Mouse (Mus musculus) neural tube, embryonic 11.5 days (tissue): Measurements from ENCODE around the gene Wfdc3. TPM values are rescaled to one million over a fixed set of nuclear protein-coding genes. Genes with fewer than 3 reads are reported as not detected.

Source experiments
- ATAC-seq: fragments of 200-750 bp; cut with Nextera tagmentation; 2 replicates; pipeline ENCODE4 v1.8.0; 2017; ENCODE audit warnings: moderate number of reproducible peaks, mild to moderate bottlenecking, moderate TSS enrichment, moderate library complexity; ENCODE audit not compliant: insufficient read depth, low FRiP score, low TSS enrichment
- DNase-seq: peaks from one replicate; pipeline ENCODE4 v3.0.0-alpha.2; 2015; ENCODE audit warnings: low spot score
- H3K27ac ChIP-seq: fragments of 300-500 bp; sonication (generic); 2 replicates; pipeline ENCODE4 v1.5.1; 2014; ENCODE audit warnings: low read depth, mild to moderate bottlenecking, low read length
- H3K27me3 ChIP-seq: fragments of 300-500 bp; sonication (generic); 2 replicates; pipeline ENCODE4 v1.6.1; 2014; ENCODE audit warnings: mild to moderate bottlenecking, low read length, mixed read lengths; ENCODE audit not compliant: control insufficient read depth, insufficient read depth
- H3K36me3 ChIP-seq: fragments of 300-500 bp; sonication (generic); 2 replicates; pipeline ENCODE4 v1.6.1; 2014; ENCODE audit warnings: mild to moderate bottlenecking, low read length, moderate library complexity, mixed read lengths; ENCODE audit not compliant: control insufficient read depth, insufficient read depth
- H3K4me1 ChIP-seq: fragments of 300-500 bp; sonication (generic); 2 replicates; pipeline ENCODE4 v1.6.1; 2014; ENCODE audit warnings: low read length, mixed read lengths; ENCODE audit not compliant: control insufficient read depth, insufficient read depth
- H3K4me2 ChIP-seq: fragments of 300-500 bp; sonication (generic); 2 replicates; pipeline ENCODE4 v1.6.1; 2014; ENCODE audit warnings: low read depth, mild to moderate bottlenecking, moderate library complexity
- H3K4me3 ChIP-seq: fragments of 300-500 bp; sonication (generic); 2 replicates; pipeline ENCODE4 v1.5.1; 2014; ENCODE audit warnings: low read depth, low read length
- H3K9ac ChIP-seq: fragments of 300-500 bp; sonication (generic); 2 replicates; pipeline ENCODE4 v1.6.1; 2014; ENCODE audit warnings: mild to moderate bottlenecking, low read length
- H3K9me3 ChIP-seq: fragments of 300-500 bp; sonication (generic); 2 replicates; pipeline ENCODE4 v1.6.1; 2016; ENCODE audit warnings: low read length; ENCODE audit not compliant: control insufficient read depth
- WGBS: fragments of 180-500 bp; shearing (Covaris S2); extraction: QIAGEN DNeasy Blood & Tissue Kit; methylation state at CpG from one replicate; pipeline ENCODE4 v1.1.7; 2014; 5-methylcytosine and 5-hydroxymethylcytosine counted together
- polyA plus RNA-seq: library from polyadenylated mRNA; unstranded; fragments of >200 nt; fragmentation: Nextera tagmentation; extraction: Ambion mirVana; gene quantifications from 2 replicates; pipeline ENCODE4 v1.2.1, GENCODE M21; 2014

The Wfdc3 gene
- polyA plus RNA-seq = 0.13 and 1.4 TPM in 2 replicates

GRCm38 (mm10) chr2:164745843-164746479 is at the start of gene Wfdc3, which contains the start of gene Dnttip1:
TSS of gene Wfdc3 (minus strand) at chr2:164745931.
TSS of gene Dnttip1 (plus strand) at chr2:164745983.
- H3K4me3 ChIP-seq = peak within 1 kb of the TSS; percentile 74
- ATAC-seq (peak; percentile 91), DNase-seq (peak; percentile 94)
- peaks cover 10% of the 10 kb centered on the region for H3K4me1 ChIP-seq
- H3K9ac ChIP-seq = peak within 1 kb of the TSS; percentile 82
- no peaks in the 10 kb centered on the region for H3K36me3 ChIP-seq
- under 1% methylated on average over 61 of the region's 70 CpGs for WGBS
- no peaks in the 10 kb centered on the region for H3K9me3 ChIP-seq
- H3K27ac ChIP-seq = no peak within 1 kb of the TSS
- no peaks in the 10 kb centered on the region for H3K27me3 ChIP-seq
- peak within 1 kb of the TSS; percentile 53 for H3K4me2 ChIP-seq

- 38% methylated on average over 5 of the region's 5 CpGs for WGBS
- Histone ChIP-seq H3K27me3 (no peaks in the 10 kb centered on the region), H3K9me3 (no peaks in the 10 kb centered on the region), H3K4me1 (no peaks in the 10 kb centered on the region), H3K36me3 (peaks cover 4% of the 10 kb centered on the region; the same call in 1 of the 2 replicates), H3K27ac (no peak overlapping the region), H3K4me3 (no peak overlapping the region), H3K9ac (no peak overlapping the region), H3K4me2 (no peak overlapping the region)
- peak; percentile 67; the same call in 1 of the 2 replicates for ATAC-seq
- DNase-seq = peak; percentile 82
Measured at GRCm38 (mm10) chr2:164794293-164794692, 48.6 kb upstream of the Wfdc3 start.

DNA sequence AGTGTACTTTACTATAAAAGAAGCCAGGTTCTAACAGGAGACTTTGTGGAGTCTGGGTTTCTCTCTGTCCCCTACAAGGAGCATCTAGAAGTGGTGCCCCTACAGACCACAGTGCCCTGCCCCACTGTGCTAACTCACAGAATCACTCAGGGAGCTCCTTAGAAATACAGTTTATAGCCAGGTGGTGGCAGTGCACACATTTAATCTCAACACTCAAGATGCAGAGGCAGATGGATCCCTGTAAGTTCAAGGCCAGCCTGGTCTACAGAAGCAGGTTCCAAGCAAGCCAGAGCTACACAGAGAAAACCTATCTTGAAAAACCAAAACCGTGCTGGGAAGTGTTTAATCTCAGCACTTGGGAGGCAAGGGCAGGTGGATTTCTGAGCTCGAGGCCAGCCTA is 48.0 kb upstream of the Wfdc3 start:
- DNase-seq (no peak), ATAC-seq (no peak)
- WGBS = 93% methylated on average over 2 of the region's 2 CpGs
- H3K4me2 ChIP-seq = no peak overlapping the region
- H3K27me3 ChIP-seq = no peaks in the 10 kb centered on the region
- no peak overlapping the region for H3K27ac ChIP-seq
- H3K36me3 ChIP-seq = peaks cover 4% of the 10 kb centered on the region; the same call in 1 of the 2 replicates
- H3K4me3 ChIP-seq = no peak overlapping the region
- no peaks in the 10 kb centered on the region for H3K9me3 ChIP-seq
- H3K4me1 ChIP-seq = no peaks in the 10 kb centered on the region
- H3K9ac ChIP-seq = no peak overlapping the region

DNA sequence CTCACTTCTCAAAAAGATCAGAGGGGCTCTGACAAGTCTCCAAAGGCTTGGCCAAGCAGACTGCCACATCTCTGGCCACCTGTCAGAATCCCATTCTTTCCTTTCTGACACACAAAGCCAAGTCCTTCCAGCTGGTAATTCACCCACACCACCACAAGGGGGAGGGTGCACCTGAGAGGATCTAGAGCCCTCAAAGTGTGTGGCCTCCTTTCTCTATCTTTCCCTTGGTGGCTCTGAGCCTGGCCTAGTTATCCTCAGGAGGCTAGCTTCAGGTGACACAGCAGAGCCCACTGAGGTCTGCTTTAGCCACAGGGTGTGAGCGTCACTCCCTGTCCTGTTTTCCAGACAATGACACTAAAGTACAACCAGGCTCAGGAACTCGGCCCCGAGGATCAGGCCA is 47.5 kb upstream of the Wfdc3 start:
- H3K9ac ChIP-seq = no peak overlapping the region
- DNase-seq (peak; percentile 64), ATAC-seq (no peak)
- no peaks in the 10 kb centered on the region for H3K4me1 ChIP-seq
- no peak overlapping the region for H3K27ac ChIP-seq
- no peaks in the 10 kb centered on the region for H3K9me3 ChIP-seq
- no peaks in the 10 kb centered on the region for H3K27me3 ChIP-seq
- H3K4me3 ChIP-seq = no peak overlapping the region
- H3K36me3 ChIP-seq = peaks cover 4% of the 10 kb centered on the region; the same call in 1 of the 2 replicates
- WGBS = 88% methylated on average over 3 of the region's 3 CpGs
- H3K4me2 ChIP-seq = no peak overlapping the region

DNA sequence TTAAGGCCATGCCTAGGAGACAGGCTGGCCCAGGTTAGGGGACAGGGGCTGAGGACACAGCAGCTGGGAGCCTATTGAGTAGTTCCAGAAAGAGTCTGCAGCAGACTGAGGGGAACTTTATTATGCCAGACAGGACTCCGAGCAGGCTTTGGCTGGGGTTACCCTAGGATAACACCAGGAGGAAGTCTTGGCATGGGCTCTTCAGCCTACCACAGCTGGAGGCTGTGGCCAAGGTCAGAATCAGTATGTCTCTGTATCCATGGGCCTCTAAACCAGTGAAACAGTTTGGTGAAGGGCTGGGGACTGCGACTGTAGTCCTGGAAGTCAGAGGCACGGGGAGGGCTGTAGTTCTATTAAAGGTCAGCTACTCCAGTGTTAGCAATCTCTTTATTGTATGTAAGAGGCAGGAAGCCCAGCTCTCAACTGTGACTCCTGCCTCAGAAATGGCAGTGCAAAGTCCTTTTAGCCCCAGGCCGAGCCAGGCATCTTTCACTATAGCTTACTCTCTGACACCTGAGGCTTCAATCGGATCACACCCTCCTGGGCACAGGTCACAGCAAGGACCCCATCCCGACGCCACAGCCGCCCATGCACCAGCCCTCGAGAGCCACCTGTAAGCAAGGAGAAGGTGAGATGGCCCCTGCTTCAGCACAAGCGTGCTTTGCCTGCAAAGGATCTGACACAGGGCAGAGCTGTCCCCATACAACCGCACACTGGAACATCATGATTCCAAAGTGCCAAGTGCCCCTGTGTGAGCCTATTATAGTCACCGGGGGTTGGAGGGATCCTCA is 46.9 kb upstream of the Wfdc3 start:
- H3K27me3 ChIP-seq = no peaks in the 10 kb centered on the region
- no peak overlapping the region for H3K27ac ChIP-seq
- no peak for ATAC-seq
- no peak overlapping the region for H3K9ac ChIP-seq
- H3K4me1 ChIP-seq = no peaks in the 10 kb centered on the region
- no peak overlapping the region for H3K4me3 ChIP-seq
- 94% methylated on average over 12 of the region's 12 CpGs for WGBS
- peaks cover 2% of the 10 kb centered on the region; the same call in 1 of the 2 replicates for H3K36me3 ChIP-seq
- no peaks in the 10 kb centered on the region for H3K9me3 ChIP-seq
- DNase-seq = no peak
- no peak overlapping the region for H3K4me2 ChIP-seq

DNA sequence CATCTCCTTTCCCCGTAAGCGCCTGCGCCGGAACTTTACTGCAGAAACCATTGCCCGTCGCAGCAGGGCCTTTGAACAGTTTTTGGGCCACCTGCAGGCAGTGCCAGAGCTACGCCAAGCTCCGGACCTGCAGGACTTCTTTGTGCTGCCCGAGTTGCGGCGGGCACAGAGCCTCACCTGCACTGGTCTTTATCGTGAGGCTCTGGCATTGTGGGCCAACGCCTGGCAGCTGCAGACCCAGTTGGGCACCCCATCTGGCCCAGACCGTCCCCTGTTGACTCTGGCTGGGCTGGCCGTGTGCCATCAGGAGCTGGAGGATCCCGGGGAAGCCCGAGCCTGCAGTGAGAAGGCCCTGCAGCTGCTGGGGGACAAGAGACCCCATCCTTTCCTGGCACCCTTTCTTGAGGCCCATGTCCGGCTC is 46.1 kb upstream of the Wfdc3 start:
- H3K27ac ChIP-seq = no peak overlapping the region
- 92% methylated on average over 18 of the region's 18 CpGs for WGBS
- no peaks in the 10 kb centered on the region for H3K4me1 ChIP-seq
- no peak overlapping the region for H3K4me2 ChIP-seq
- ATAC-seq (no peak), DNase-seq (no peak)
- peaks cover 2% of the 10 kb centered on the region; the same call in 1 of the 2 replicates for H3K36me3 ChIP-seq
- no peak overlapping the region for H3K9ac ChIP-seq
- H3K27me3 ChIP-seq = no peaks in the 10 kb centered on the region
- H3K9me3 ChIP-seq = no peaks in the 10 kb centered on the region
- no peak overlapping the region for H3K4me3 ChIP-seq

DNA sequence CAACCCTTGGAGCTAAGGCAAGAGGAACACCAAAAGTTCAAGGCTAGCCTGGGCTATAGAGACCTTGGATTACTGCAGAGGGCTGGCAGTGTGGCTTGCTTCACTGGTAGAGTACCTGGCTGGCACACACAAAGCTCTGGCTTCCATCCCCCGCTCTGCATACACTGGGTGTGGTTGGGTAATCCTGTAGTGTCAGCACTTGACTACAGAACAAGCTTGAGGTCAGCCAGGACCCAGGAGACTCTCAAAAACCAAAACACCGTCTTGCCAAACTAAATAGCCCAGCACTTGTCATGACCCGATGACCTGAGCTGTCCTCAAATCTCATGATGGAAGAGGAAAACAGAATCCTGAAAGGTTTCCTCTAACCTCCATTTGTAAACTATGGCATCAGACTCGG is 44.7 kb upstream of the Wfdc3 start:
- Histone ChIP-seq H3K27me3 (no peaks in the 10 kb centered on the region), H3K9me3 (no peaks in the 10 kb centered on the region), H3K9ac (no peak overlapping the region), H3K27ac (no peak overlapping the region), H3K4me1 (no peaks in the 10 kb centered on the region), H3K4me2 (no peak overlapping the region), H3K4me3 (no peak overlapping the region), H3K36me3 (peaks cover 2% of the 10 kb centered on the region; the same call in 1 of the 2 replicates)
- ATAC-seq (no peak), DNase-seq (no peak)
- WGBS = 87% methylated on average over 4 of the region's 4 CpGs

- Histone ChIP-seq H3K4me3 (no peak overlapping the region), H3K4me1 (no peaks in the 10 kb centered on the region), H3K27me3 (no peaks in the 10 kb centered on the region), H3K4me2 (no peak overlapping the region), H3K9me3 (no peaks in the 10 kb centered on the region), H3K27ac (no peak overlapping the region), H3K9ac (no peak overlapping the region), H3K36me3 (peaks cover 2% of the 10 kb centered on the region; the same call in 1 of the 2 replicates)
- ATAC-seq = no peak
- WGBS = 81% methylated on average over 4 of the region's 4 CpGs
- no peak for DNase-seq
Measured at GRCm38 (mm10) chr2:164788411-164788810, 42.7 kb upstream of the Wfdc3 start.
